ENCODE assay signal across 9 mouse cellular contexts in the genomic region with DNA sequence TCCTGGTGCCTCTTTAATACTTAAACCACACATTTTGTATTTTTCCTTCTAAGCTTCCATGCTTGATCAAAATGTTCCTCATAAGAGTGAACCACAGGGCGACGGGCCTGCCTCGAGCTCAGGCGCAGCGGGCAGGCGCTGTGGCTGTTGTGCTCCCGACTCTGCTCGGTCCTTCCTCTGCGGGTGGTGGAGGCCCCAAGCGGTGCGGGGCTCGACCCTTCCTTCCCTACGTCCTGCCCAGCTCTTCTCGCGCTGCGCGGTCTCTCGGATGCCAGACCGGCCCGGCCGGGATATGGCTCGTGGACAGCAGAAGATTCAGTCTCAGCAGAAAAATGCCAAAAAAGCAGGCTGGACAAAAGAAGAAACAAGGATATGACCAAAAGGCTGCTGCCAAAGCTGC. TPM values are rescaled to one million over a fixed set of nuclear protein-coding genes. Genes with fewer than 3 reads are reported as not detected.
DNase-seq lines count a peak whose midpoint lies in the region; ATAC-seq lines count a peak whose summit lies in the region.
"Had no signal": no experiment of that assay in that cellular context is flagged by ENCODE, and none has a peak within 500 bp of the region (broad histone marks: within the 10 kb centered on the region; RNA-seq: fewer than 3 reads in every experiment).

No protein-coding gene starts in this region.

- H3K4me3 ChIP-seq in intestine, embryonic 15.5 days (replicated peaks): 0 out of 2 replicates have a peak overlapping the region, but pooled peaks have one; percentile 10
- no peak overlapping the region for H3K4me3 ChIP-seq in neural tube, embryonic 14.5 days (ENCODE audit: low read depth, low read length)
- H3K4me3 ChIP-seq: megakaryocyte, embryonic 14.5 days had no signal

- H3K9me3 ChIP-seq in intestine, embryonic 15.5 days: no peaks in the 10 kb centered on the region
- H3K9me3 ChIP-seq in neural tube, embryonic 14.5 days (ENCODE audit: control insufficient read depth, low read length): no peaks in the 10 kb centered on the region

- peak; percentile 10 for DNase-seq in kidney, postnatal 14 days
- DNase-seq in kidney, adult 9 months: no peak
- DNase-seq in embryo, embryonic 11 days: peak; percentile 43
- no peak for DNase-seq in spleen, postnatal 10 days (ENCODE audit: low spot score in 2 of 2)
- no peak for DNase-seq in spleen, adult 12 weeks (ENCODE audit: low spot score)
- DNase-seq in urinary bladder, postnatal 25 days (ENCODE audit: low spot score): no peak

- H3K4me2 ChIP-seq in intestine, embryonic 15.5 days (replicated peaks): peak overlapping the region; percentile 48
- peak overlapping the region; percentile 36; the same call in 1 of the 2 replicates for H3K4me2 ChIP-seq in neural tube, embryonic 14.5 days (ENCODE audit: low read depth, low read length)

- no peak for ATAC-seq in intestine, embryonic 15.5 days
- ATAC-seq in neural tube, embryonic 14.5 days (ENCODE audit: low read depth): no peak

- H3K27me3 ChIP-seq in intestine, embryonic 15.5 days (replicated peaks): no peaks in the 10 kb centered on the region
- no peaks in the 10 kb centered on the region for H3K27me3 ChIP-seq in neural tube, embryonic 14.5 days (ENCODE audit: control insufficient read depth, insufficient read depth, low read length)
- H3K27me3 ChIP-seq: megakaryocyte, embryonic 14.5 days had no signal

- H3K4me1 ChIP-seq in intestine, embryonic 15.5 days (replicated peaks): no peaks in the 10 kb centered on the region
- H3K4me1 ChIP-seq in neural tube, embryonic 14.5 days (ENCODE audit: control insufficient read depth, insufficient read depth, low read length): peaks cover 3% of the 10 kb centered on the region; the same call in 1 of the 2 replicates

- H3K36me3 ChIP-seq in intestine, embryonic 15.5 days: no peaks in the 10 kb centered on the region
- H3K36me3 ChIP-seq in neural tube, embryonic 14.5 days (ENCODE audit: control insufficient read depth, insufficient read depth, low read length): no peaks in the 10 kb centered on the region

- H3K27ac ChIP-seq in intestine, embryonic 15.5 days: no peak overlapping the region
- no peak overlapping the region for H3K27ac ChIP-seq in neural tube, embryonic 14.5 days (ENCODE audit: low read depth, low read length)

- whole genome bisulfite sequencing in intestine, embryonic 15.5 days: 14% methylated on average over 22 of the region's 22 CpGs
- 10% methylated on average over 22 of the region's 22 CpGs for WGBS in neural tube, embryonic 14.5 days

- peak overlapping the region; percentile 3; the same call in 1 of the 2 replicates for H3K9ac ChIP-seq in intestine, embryonic 15.5 days
- 0 out of 2 replicates have a peak overlapping the region, but pooled peaks have one; percentile 34 for H3K9ac ChIP-seq in neural tube, embryonic 14.5 days (replicated peaks; ENCODE audit: low read depth, low read length)

RNA-seq across cellular contexts. Expression of gene Hpgds, which starts 6.0 kb away (rescaled TPM):
- polyA plus RNA-seq in intestine, embryonic 15.5 days (2015; fragmentation: Nextera tagmentation; extraction: Ambion mirVana): 5.6 and 7.0 TPM in 2 replicates
- 4.3 TPM in 2 replicates for polyA plus RNA-seq in neural tube, embryonic 14.5 days (2014; fragmentation: Nextera tagmentation; extraction: Ambion mirVana)

Comparison
In these comparisons a context has a peak if more than half of its experiments do, and no peak if none do; other contexts are left out.
1. DNase-seq: peak in kidney, postnatal 14 days (single experiment) and embryo, embryonic 11 days (single experiment); none in kidney, adult 9 months (single experiment), spleen, postnatal 10 days (0 of 2), spleen, adult 12 weeks (single experiment) and urinary bladder, postnatal 25 days (single experiment).